Mouse (Mus musculus): ENCODE results near the gene Rad54l. TPM values are rescaled to one million over a fixed set of nuclear protein-coding genes. Genes with fewer than 3 reads are reported as not detected.

Rad54l gene
- polyA plus RNA-seq, 1 experiment from 2014 or later: 10.4 TPM

DNA sequence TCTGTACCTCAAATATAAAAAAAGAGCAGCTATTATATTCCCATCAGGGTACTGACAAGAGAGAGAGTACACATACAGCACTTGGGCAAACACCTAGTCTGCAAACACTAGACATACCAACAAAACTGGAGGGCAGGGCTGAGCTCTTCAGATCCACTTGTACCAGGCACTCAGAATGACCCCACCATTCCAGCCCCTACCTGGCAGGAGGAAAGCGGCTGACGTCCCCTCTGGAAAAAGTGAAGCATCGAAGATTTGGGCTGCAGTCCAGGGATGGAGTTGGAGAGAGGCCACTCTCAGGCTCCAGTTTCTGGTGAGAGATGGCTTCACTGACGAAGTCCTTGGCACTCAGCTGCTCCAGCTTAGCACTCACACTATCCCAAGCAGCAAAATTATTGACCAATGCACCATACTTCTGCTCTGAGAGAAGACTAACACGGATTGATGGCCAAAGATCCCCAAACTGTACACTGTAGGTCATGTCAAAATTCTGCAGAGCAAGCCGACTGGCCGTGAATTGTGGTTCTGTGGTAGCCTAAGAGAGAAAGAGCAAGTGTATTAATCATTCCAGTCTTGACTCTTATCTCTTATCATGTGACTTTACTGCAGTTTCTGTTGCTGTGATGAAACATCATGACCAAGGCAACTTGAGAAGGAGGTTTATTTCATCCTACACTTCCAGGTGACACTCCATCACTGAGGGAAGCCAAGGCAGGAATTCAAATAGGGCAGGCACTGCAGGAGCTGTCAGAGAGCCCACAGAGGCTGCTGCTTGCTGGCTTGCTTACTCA is 75.2 kb downstream of the Rad54l start:
- Histone ChIP-seq H3K9me3 (replicated peaks; ENCODE audit: low read length) (no peaks in the 10 kb centered on the region), H3K27me3 (ENCODE audit: insufficient read depth, low read length) (no peaks in the 10 kb centered on the region), H3K9ac (ENCODE audit: low read depth, low read length) (no peak overlapping the region), H3K4me2 (ENCODE audit: low read length) (no peak overlapping the region), H3K27ac (no peak overlapping the region), H3K4me1 (replicated peaks; ENCODE audit: insufficient read depth, low read length) (peaks cover 5% of the 10 kb centered on the region; the same call in 1 of the 2 replicates), H3K4me3 (replicated peaks; ENCODE audit: low read depth, low read length) (no peak overlapping the region), H3K36me3 (ENCODE audit: insufficient read depth, low read length) (peaks cover 2% of the 10 kb centered on the region; the same call in 1 of the 2 replicates)
- DNase-seq (ENCODE audit: low spot score) (no peak), ATAC-seq (replicated peaks; ENCODE audit: low FRiP score, low read depth) (no peak)
- WGBS: 82% methylated on average over 7 of the region's 7 CpGs
- TF ChIP-seq CTCF (IDR thresholded peaks at IDR 0.05; ENCODE audit: low read depth): no peak

DNA sequence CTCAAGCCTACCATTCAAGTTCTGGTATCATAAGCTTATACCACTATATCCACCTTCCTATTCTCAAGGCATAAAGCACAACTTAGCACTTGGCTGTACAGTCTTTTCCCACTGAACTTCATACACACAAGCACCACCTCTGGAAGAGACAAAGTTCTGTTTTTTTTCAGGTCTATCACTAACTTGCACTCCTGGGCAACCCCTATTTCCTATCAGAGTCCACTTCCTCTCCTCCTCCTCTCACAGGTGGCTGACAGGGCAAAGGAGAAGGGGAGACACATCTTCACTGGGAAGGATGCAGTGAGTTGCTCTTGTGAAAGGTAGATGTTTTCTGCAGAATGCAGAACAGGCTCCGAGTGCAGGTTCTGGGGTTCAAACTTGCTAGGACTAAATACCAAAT is 75.8 kb downstream of the Rad54l start:
- Histone ChIP-seq H3K9ac (ENCODE audit: low read depth, low read length) (no peak overlapping the region), H3K27ac (no peak overlapping the region), H3K4me2 (ENCODE audit: low read length) (no peak overlapping the region), H3K36me3 (ENCODE audit: insufficient read depth, low read length) (peaks cover 5% of the 10 kb centered on the region; the same call in 1 of the 2 replicates), H3K27me3 (ENCODE audit: insufficient read depth, low read length) (no peaks in the 10 kb centered on the region), H3K4me1 (replicated peaks; ENCODE audit: insufficient read depth, low read length) (peaks cover 5% of the 10 kb centered on the region; the same call in 1 of the 2 replicates), H3K4me3 (replicated peaks; ENCODE audit: low read depth, low read length) (no peak overlapping the region), H3K9me3 (replicated peaks; ENCODE audit: low read length) (no peaks in the 10 kb centered on the region)
- DNase-seq (ENCODE audit: low spot score) (no peak), ATAC-seq (replicated peaks; ENCODE audit: low FRiP score, low read depth) (no peak)
- TF ChIP-seq CTCF (IDR thresholded peaks at IDR 0.05; ENCODE audit: low read depth): no peak
- 86% methylated on average over 1 of the region's 1 CpGs for whole genome bisulfite sequencing

DNA sequence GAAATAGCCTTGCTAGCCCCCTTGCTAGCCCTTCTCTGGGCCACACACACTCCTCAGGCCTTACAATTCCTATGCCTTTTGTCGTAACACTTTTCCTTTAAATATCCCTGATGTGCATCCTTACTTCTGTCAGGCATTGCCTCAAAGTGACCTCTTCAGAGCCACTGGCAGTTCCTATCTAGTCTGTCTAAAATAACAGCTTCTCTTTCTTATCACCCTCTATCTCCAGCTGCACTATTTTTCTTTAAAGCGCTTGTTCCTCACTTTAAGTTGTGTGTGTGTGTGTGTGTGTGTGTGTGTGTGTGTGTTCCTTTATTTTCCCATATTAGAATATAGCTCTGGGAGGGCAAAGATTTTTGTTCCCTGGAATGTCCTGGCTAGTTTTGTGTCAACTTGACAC is 76.9 kb downstream of the Rad54l start:
- no peak overlapping the region for H3K27ac ChIP-seq
- H3K4me1 ChIP-seq (replicated peaks; ENCODE audit: insufficient read depth, low read length): no peaks in the 10 kb centered on the region

More for the DNA sequence above, 76.9 kb downstream of the Rad54l start:
- H3K4me2 ChIP-seq (ENCODE audit: low read length): no peak overlapping the region
- ATAC-seq (replicated peaks; ENCODE audit: low FRiP score, low read depth) (no peak), DNase-seq (ENCODE audit: low spot score) (no peak)
- H3K27me3 ChIP-seq (ENCODE audit: insufficient read depth, low read length): no peaks in the 10 kb centered on the region
- H3K36me3 ChIP-seq (ENCODE audit: insufficient read depth, low read length): peaks cover 5% of the 10 kb centered on the region; the same call in 1 of the 2 replicates
- no peak overlapping the region for H3K4me3 ChIP-seq (replicated peaks; ENCODE audit: low read depth, low read length)
- H3K9me3 ChIP-seq (replicated peaks; ENCODE audit: low read length): no peaks in the 10 kb centered on the region
- no peak for TF ChIP-seq CTCF (IDR thresholded peaks at IDR 0.05; ENCODE audit: low read depth)
- WGBS: 92% methylated on average over 2 of the region's 2 CpGs
- H3K9ac ChIP-seq (ENCODE audit: low read depth, low read length): no peak overlapping the region

Other genes with a start within 250 kb of the Rad54l start
- gene Kncn, start 239.3 kb downstream of the Rad54l start, polyA plus RNA-seq (2015; fragmentation: Nextera tagmentation; extraction: Ambion mirVana): 0.05 and 0.09 TPM in 2 replicates
- not detected in 2 replicates for gene 6430628N08Rik, start 233.0 kb downstream of the Rad54l start, polyA plus RNA-seq (2015; fragmentation: Nextera tagmentation; extraction: Ambion mirVana)
- gene Dmbx1, start 183.8 kb downstream of the Rad54l start, polyA plus RNA-seq (2015; fragmentation: Nextera tagmentation; extraction: Ambion mirVana): not detected in 2 replicates
- gene Faah, start 105.8 kb downstream of the Rad54l start, polyA plus RNA-seq (2015; fragmentation: Nextera tagmentation; extraction: Ambion mirVana): 13.8 and 16.9 TPM in 2 replicates
- 18.7 and 22.2 TPM in 2 replicates for gene Nsun4, start 69.8 kb downstream of the Rad54l start, polyA plus RNA-seq (2015; fragmentation: Nextera tagmentation; extraction: Ambion mirVana)
- gene Uqcrh, start 48.6 kb downstream of the Rad54l start, polyA plus RNA-seq (2015; fragmentation: Nextera tagmentation; extraction: Ambion mirVana): 825 and 954 TPM in 2 replicates
- gene Lrrc41, start 48.4 kb downstream of the Rad54l start, polyA plus RNA-seq (2015; fragmentation: Nextera tagmentation; extraction: Ambion mirVana): 62.6 and 65.1 TPM in 2 replicates
- 52.2 and 55.9 TPM in 2 replicates for gene Pomgnt1, start 150 bp upstream of the Rad54l start, polyA plus RNA-seq (2015; fragmentation: Nextera tagmentation; extraction: Ambion mirVana)
- 4.5 and 4.9 TPM in 2 replicates for gene Lurap1, start 27.6 kb upstream of the Rad54l start, polyA plus RNA-seq (2015; fragmentation: Nextera tagmentation; extraction: Ambion mirVana)
- 16.5 and 20.0 TPM in 2 replicates for gene Tspan1, start 43.9 kb upstream of the Rad54l start, polyA plus RNA-seq (2015; fragmentation: Nextera tagmentation; extraction: Ambion mirVana)
- not detected in 2 replicates for gene 1700042G07Rik, start 49.7 kb upstream of the Rad54l start, polyA plus RNA-seq (2015; fragmentation: Nextera tagmentation; extraction: Ambion mirVana)
- gene Gm49337, start 49.7 kb upstream of the Rad54l start, polyA plus RNA-seq (2015; fragmentation: Nextera tagmentation; extraction: Ambion mirVana): not detected in 2 replicates
- gene Pik3r3, start 97.9 kb upstream of the Rad54l start, polyA plus RNA-seq (2015; fragmentation: Nextera tagmentation; extraction: Ambion mirVana): 13.9 and 18.6 TPM in 2 replicates